Mouse (Mus musculus) spleen, adult 2 months (tissue): ENCODE measurements around the gene Abcc8. TPM values are rescaled to one million over a fixed set of nuclear protein-coding genes. Genes with fewer than 3 reads are reported as not detected.

Source experiments
- DNase-seq, 2 experiments: peaks; one replicate each; pipeline versions ENCODE4 v3.0.0 to v3.0.0-alpha.2; 2012 to 2021; ENCODE audit warnings: low spot score in 2 of 2, low read depth in 1 of 2
- H3K27ac ChIP-seq: fragments of 200-500 bp; 2 replicates; pipeline ENCODE4 v1.5.1; 2012; ENCODE audit warnings: low read length, inconsistent platforms; ENCODE audit not compliant: insufficient read depth
- H3K27me3 ChIP-seq: fragments of 200-500 bp; 2 replicates; pipeline ENCODE4 v1.6.1; 2012; ENCODE audit warnings: mild to moderate bottlenecking, moderate library complexity, low read length, inconsistent platforms; ENCODE audit not compliant: control insufficient read depth, insufficient read depth
- H3K36me3 ChIP-seq: fragments of 200-500 bp; 2 replicates; pipeline ENCODE4 v1.6.1; 2012; ENCODE audit warnings: mild to moderate bottlenecking, low read length, inconsistent platforms; ENCODE audit not compliant: control insufficient read depth, insufficient read depth
- H3K4me1 ChIP-seq: fragments of 200-500 bp; 2 replicates; pipeline ENCODE4 v1.6.1; 2011; ENCODE audit warnings: inconsistent platforms; ENCODE audit not compliant: control insufficient read depth, insufficient read depth, insufficient read length
- H3K4me3 ChIP-seq: fragments of 200-500 bp; 2 replicates; pipeline ENCODE4 v1.5.1; 2011; ENCODE audit warnings: mild to moderate bottlenecking, inconsistent platforms; ENCODE audit not compliant: insufficient read depth, insufficient read length; ENCODE audit errors: extremely low read depth
- CTCF ChIP-seq: fragments of 200-500 bp; IDR thresholded peaks from 2 replicates; pipeline ENCODE4 v1.5.1; 2011; ENCODE audit warnings: mild to moderate bottlenecking, inconsistent platforms; ENCODE audit not compliant: insufficient read depth, insufficient read length, insufficient replicate concordance; ENCODE audit errors: extremely low read depth
- POLR2A ChIP-seq: fragments of 200-500 bp; IDR thresholded peaks from 2 replicates; pipeline ENCODE4 v1.6.1; 2011; ENCODE audit warnings: low read depth, low read length, inconsistent platforms
- WGBS: fragments of 180-500 bp; shearing (Covaris S2); methylation state at CpG from one replicate; pipeline ENCODE4 v1.1.7; 2018; 5-methylcytosine and 5-hydroxymethylcytosine counted together
- polyA plus RNA-seq: library from polyadenylated mRNA; depleted of rRNA; stranded (reverse); fragments of >200 nt; gene quantifications from 2 replicates; pipeline ENCODE4 v1.2.3, GENCODE M21; 2012; rRNA removed

Abcc8 gene
- polyA plus RNA-seq, 1 experiment, result 0.08 TPM

DNA sequence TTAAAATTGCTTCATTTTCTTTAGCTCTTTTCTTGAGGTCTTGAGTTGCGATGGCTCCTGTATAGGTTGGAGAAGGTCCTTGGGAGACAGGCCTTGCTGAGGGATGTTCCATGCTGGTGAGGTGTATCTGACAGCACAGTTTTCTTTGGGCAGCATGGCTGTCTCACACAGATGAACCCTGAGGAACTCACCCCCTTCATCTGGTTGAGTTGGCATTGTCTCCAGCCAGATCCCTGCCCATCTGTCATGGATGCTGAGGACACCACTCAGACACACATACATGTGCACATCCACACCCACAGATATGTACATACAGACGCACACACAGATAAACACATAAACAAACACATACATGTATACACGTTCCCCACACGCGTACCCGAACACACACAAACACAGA, 116.5 kb downstream of the Abcc8 start:
- DNase-seq, result no peak
- H3K4me1 ChIP-seq, result peaks cover 7% of the 10 kb centered on the region; the same call in 1 of the 2 replicates
- H3K4me3 ChIP-seq, result no peak overlapping the region
- no peak overlapping the region for H3K27ac ChIP-seq
- TF ChIP-seq POLR2A, result no peak
- TF ChIP-seq CTCF, result no peak
- H3K36me3 ChIP-seq, result peaks cover 20% of the 10 kb centered on the region
- H3K27me3 ChIP-seq, result no peaks in the 10 kb centered on the region
- WGBS, result 93% methylated on average over 6 of the region's 6 CpGs

DNA sequence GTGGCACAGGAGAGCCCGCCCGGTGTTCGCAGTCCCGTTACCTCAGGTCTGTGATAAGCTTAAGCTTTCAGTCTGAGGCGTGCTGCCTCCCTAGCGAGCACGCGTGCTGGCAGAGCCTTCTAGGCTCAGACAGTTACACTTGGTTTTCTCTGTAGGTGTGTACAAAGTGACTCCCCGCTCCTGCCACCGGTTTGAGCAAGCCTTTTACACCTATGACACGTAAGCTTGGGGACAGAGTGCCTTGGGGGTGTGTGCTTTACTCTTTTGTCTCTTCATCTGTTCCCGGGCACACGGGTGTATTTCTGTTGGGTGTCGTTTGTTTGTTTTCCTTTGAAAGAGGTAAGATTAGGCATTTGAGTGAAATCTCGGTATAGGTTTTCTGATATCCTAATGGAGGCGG, 118.2 kb downstream of the Abcc8 start:
- peaks cover 18% of the 10 kb centered on the region for H3K36me3 ChIP-seq
- WGBS, result 96% methylated on average over 16 of the region's 16 CpGs
- TF ChIP-seq CTCF (no peak), POLR2A (no peak)
- DNase-seq, result no peak
- no peaks in the 10 kb centered on the region for H3K27me3 ChIP-seq
- H3K4me3 ChIP-seq, result no peak overlapping the region
- H3K4me1 ChIP-seq, result peaks cover 17% of the 10 kb centered on the region; the same call in 1 of the 2 replicates
- H3K27ac ChIP-seq, result no peak overlapping the region

DNA sequence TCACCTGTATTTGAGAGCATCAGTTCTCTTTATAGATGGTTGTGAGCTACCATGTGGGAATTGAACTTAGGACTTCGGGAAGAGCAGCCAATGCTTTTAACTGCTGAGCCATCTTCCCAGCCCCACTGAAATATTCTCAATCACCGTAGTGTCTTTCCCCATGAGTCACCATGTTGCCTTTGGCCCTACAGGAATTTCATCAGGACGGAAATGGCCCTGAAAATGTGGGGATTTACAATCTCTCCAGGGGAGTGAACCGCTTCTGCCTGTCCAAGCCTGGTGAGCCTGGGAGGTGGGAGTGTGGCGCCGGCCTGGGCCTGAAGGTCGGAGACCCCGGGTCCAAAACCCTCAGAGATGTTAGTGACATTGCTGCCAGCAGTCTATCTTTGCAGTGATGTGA, 119.1 kb downstream of the Abcc8 start:
- DNase-seq, result no peak
- WGBS, result 93% methylated on average over 8 of the region's 8 CpGs
- Histone ChIP-seq H3K27ac (no peak overlapping the region), H3K36me3 (peaks cover 15% of the 10 kb centered on the region; the same call in 1 of the 2 replicates), H3K4me1 (peaks cover 17% of the 10 kb centered on the region; the same call in 1 of the 2 replicates), H3K4me3 (no peak overlapping the region), H3K27me3 (no peaks in the 10 kb centered on the region)
- no peak for TF ChIP-seq CTCF
- TF ChIP-seq POLR2A, result no peak

DNA sequence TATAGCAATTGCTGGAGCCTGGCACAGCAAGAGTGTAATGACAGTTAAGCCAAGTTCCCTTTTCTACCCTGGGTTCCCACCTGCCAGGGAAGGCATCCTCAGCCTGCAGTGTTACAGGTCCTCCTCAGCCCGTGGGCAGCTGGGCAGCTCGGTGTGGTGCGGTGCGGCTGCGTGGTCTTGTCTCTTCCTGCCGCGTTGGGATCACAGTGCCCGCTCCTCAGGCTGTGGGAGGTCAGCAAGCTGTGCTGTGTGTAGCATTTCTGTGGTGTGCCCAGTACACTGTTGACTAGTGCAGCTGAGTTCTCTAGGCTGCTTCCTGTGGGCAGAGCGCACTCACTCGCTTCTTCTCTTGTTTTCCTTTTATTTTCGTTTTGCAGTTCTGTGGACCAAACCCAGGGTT, 121.0 kb downstream of the Abcc8 start:
- Histone ChIP-seq H3K27me3 (no peaks in the 10 kb centered on the region), H3K4me1 (peaks cover 17% of the 10 kb centered on the region; the same call in 1 of the 2 replicates), H3K4me3 (peak overlapping the region; percentile 88), H3K36me3 (peaks cover 26% of the 10 kb centered on the region), H3K27ac (peak overlapping the region; percentile 93)
- DNase-seq, result peak; percentile 34 to 48
- TF ChIP-seq POLR2A (peak; percentile 69), CTCF (no peak)
- WGBS, result 15% methylated on average over 11 of the region's 11 CpGs

Other genes with a start within 250 kb of the Abcc8 start
- 0.05 and 0.08 TPM in 2 replicates for gene Abcc6, start 149.7 kb downstream of the Abcc8 start, polyA plus RNA-seq
- 21.1 and 22.5 TPM in 2 replicates for gene Nomo1, start 146.3 kb downstream of the Abcc8 start, polyA plus RNA-seq
- not detected in 2 replicates for gene Kcnj11, start 79.3 kb downstream of the Abcc8 start, polyA plus RNA-seq
- not detected in 2 replicates for gene Ush1c, start 58.5 kb upstream of the Abcc8 start, polyA plus RNA-seq
- not detected in 2 replicates for gene Otog, start 61.0 kb upstream of the Abcc8 start, polyA plus RNA-seq
- gene Myod1, start 196.4 kb upstream of the Abcc8 start, polyA plus RNA-seq, result 0.06 and 0.13 TPM in 2 replicates
- 1.2 and 1.4 TPM in 2 replicates for gene Kcnc1, start 216.5 kb upstream of the Abcc8 start, polyA plus RNA-seq